Mouse (Mus musculus) heart, postnatal 36 days (tissue): ENCODE results near the gene Trim80. TPM values are rescaled to one million over a fixed set of nuclear protein-coding genes. Genes with fewer than 3 reads are reported as not detected.
A peak's percentile ranks its signal among the peaks of the same experiment; 100 is the strongest.

Source experiments
- DNase-seq, 2 experiments: peaks; one replicate each; pipeline ENCODE4 v3.0.0; 2021 to 2022
- intact Hi-C: fragments of 180-260 bp; cut with DNase I; formaldehyde crosslinking; loops from one replicate; pipeline ENCODE4 v1.15.1; 2025
- total RNA-seq, 2 experiments: library from RNA; stranded (reverse); gene quantifications; 2 replicates each; pipeline ENCODE4 v1.2.3; 2021

Gene Trim80
- not detected for total RNA-seq

GRCm38 (mm10) chr11:115439906-115440595 is at the start of gene Trim80:
Gene Trim80 (plus strand): TSS chr11:115440545.
- intact Hi-C loops, result no loop called here
- no peak for DNase-seq

- intact Hi-C loops, result no loop called here
- DNase-seq, result no peak
These were observed 49.0 kb upstream of the Trim80 start for GRCm38 (mm10) chr11:115391358-115391757.

- intact Hi-C loops, result no loop called here
- no peak for DNase-seq
These were observed 46.5 kb upstream of the Trim80 start for GRCm38 (mm10) chr11:115393721-115394325.

- no peak for DNase-seq
- intact Hi-C loops, result no loop called here
These were observed 42.3 kb upstream of the Trim80 start for GRCm38 (mm10) chr11:115398085-115398484.

GRCm38 (mm10) chr11:115400126-115400525 is 40.2 kb upstream of the Trim80 start:
- intact Hi-C loops, result no loop called here

GRCm38 (mm10) chr11:115400630-115401391 is 39.5 kb upstream of the Trim80 start:
- DNase-seq, result no peak
- intact Hi-C loops, result no loop called here

More at GRCm38 (mm10) chr11:115400126-115400525, 40.2 kb upstream of the Trim80 start:
- DNase-seq, result no peak

- peak; percentile 87 to 94 for DNase-seq
These were observed 36.8 kb upstream of the Trim80 start, which contains the start of gene Mrpl58 for GRCm38 (mm10) chr11:115403338-115404124. Gene Mrpl58 (plus strand): TSS chr11:115403752.

GRCm38 (mm10) chr11:115405723-115406122 is 34.6 kb upstream of the Trim80 start:
- intact Hi-C loops, result no loop called here
- DNase-seq, result no peak

More at GRCm38 (mm10) chr11:115403338-115404124, 36.8 kb upstream of the Trim80 start, which contains the start of gene Mrpl58:
- intact Hi-C loops, result loop anchor here (2.0 kb wide), 1 partner anchor 21 kb away; no protein-coding TSS in a partner anchor

GRCm38 (mm10) chr11:115406858-115407401 is 33.4 kb upstream of the Trim80 start:
- intact Hi-C loops, result no loop called here
- no peak for DNase-seq

GRCm38 (mm10) chr11:115408266-115408920 is 32.0 kb upstream of the Trim80 start:
- intact Hi-C loops, result no loop called here
- no peak for DNase-seq

- DNase-seq, result no peak
- intact Hi-C loops, result no loop called here
These were observed 30.8 kb upstream of the Trim80 start for GRCm38 (mm10) chr11:115409556-115409955.

- peak; percentile 92 to 94 for DNase-seq
- intact Hi-C loops, result no loop called here
These were observed 20.7 kb upstream of the Trim80 start, which contains the start of the genes Atp5h and Kctd2 for GRCm38 (mm10) chr11:115419531-115420237. Gene Atp5h (minus strand): TSS chr11:115419962. Gene Kctd2 (plus strand): TSS chr11:115420128.

GRCm38 (mm10) chr11:115420336-115421190 is 19.8 kb upstream of the Trim80 start:
- peak in 1 of 2 experiments; percentile 70 for DNase-seq
- intact Hi-C loops, result no loop called here

- DNase-seq, result no peak
- intact Hi-C loops, result no loop called here
These were observed 19.0 kb upstream of the Trim80 start for GRCm38 (mm10) chr11:115421328-115421727.

GRCm38 (mm10) chr11:115421972-115422371 is 18.4 kb upstream of the Trim80 start:
- intact Hi-C loops, result no loop called here

GRCm38 (mm10) chr11:115423091-115423490 is 17.3 kb upstream of the Trim80 start:
- DNase-seq, result no peak
- intact Hi-C loops, result no loop called here

More at GRCm38 (mm10) chr11:115421972-115422371, 18.4 kb upstream of the Trim80 start:
- DNase-seq, result no peak

GRCm38 (mm10) chr11:115424666-115425065 is 15.7 kb upstream of the Trim80 start:
- intact Hi-C loops, result loop anchor here (5.0 kb wide), 1 partner anchor 67 kb away; no protein-coding TSS in a partner anchor
- DNase-seq, result no peak

- intact Hi-C loops, result loop anchor here (5.0 kb wide), 1 partner anchor 68 kb away; no protein-coding TSS in a partner anchor
- DNase-seq, result no peak
These were observed 14.7 kb upstream of the Trim80 start for GRCm38 (mm10) chr11:115425671-115426070.
